Mouse (Mus musculus) effector memory CD4-positive, alpha-beta T cell, adult 5 months (primary cell): ENCODE measurements around the gene Cfap70. TPM values are rescaled to one million over a fixed set of nuclear protein-coding genes. Genes with fewer than 3 reads are reported as not detected.

ENCODE experiments used
- polyA plus RNA-seq: library from polyadenylated mRNA; unstranded; fragments of 100-300 nt; shearing (Covaris generic); gene quantifications from one replicate; pipeline ENCODE4 v1.2.1, GENCODE M21; 2017

Gene Cfap70
- not detected for polyA plus RNA-seq

DNA sequence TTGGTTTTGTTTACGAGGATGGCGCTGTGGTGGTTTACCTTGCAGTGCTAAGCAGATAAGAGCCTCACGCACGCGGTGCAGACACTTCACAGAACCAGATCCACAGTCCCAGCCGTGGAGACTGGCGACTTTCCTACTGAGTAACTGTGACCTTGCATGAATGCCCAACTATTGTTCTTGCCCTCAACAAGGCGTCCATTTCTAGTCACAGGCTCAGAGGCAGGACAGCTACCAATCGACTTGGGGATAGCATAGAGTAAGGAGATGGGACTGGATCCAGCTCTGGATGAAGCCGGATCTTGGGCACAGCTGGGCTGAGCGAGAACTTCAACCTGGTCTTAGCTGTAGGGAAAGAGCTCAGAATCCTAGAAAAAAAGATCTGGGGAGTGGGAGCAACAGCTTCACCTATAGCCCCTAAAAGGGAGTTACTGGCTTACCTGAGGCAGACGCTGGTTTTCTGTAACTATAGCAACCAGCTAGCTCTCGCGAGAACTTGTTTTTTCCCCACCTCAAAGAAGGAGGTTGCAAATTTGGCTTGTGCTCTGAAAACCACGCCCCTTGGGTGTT is at the start of gene Cfap70:
TSS of gene Cfap70 (minus strand) at position 462 of the 567 bp plus-strand sequence.

DNA sequence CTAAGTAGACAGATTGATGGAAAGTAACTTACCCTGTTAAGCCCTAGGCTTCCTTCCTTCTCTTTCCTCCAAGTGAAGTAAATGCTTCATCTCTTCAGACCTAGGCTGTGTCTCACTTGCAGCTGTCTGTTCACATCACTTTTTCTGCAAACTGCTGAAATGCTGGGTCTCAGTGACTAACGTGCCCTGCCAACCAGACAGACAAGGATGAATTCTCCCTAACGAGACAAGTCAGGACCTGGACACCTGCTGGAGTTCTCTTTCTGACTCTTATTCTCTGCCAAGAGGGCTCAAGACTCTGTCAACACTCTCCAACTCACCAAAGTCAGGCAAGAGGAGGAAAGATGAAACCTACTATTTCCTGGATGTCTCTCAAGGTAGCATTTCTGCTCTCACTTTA is 44.6 kb upstream of the Cfap70 start, which contains the start of gene Mss51:
TSS of gene Mss51 (minus strand) at position 299 of the 400 bp plus-strand sequence.

DNA sequence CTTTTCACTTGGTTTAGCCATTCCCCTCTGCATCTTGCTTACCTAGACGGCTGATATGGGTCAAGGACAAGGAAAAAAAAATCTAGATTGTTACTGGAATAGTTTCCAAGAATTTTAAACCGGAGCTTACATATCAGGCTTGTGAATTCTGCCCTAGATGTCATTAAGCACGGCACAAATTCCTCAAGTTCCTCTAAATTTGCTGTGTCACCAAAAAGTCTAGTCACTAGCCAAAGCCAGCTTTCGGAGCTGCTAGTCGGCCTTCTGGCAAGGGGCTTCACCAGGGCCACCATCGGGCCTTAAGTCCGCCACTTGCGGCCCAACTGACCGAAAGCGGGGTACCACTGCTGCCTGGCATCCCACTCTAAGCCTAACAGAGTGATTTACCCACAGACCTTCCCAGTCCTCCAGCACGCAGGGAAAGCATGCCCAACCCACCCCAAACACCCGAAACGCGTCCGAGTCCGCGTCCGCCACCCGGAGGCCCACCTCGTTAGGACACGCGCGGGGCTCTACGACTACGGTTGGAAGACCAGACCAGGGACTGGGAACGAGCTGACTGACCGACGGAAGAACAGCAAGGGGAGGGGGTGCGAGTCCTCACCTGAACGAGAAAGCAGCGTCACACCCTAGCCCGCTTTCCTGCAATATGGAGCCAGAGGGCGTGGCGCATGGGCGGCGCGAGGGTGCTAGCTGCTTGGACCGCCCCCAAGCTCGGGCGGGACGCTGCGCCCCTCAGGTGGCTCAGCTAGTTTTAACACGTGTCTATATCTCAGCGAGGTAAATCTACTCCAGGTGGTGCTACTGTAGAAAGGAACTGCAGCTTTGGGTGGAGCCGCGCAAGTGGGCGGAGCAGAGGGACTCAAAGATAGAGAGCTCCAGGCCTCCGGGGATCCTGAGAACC is 27.5 kb upstream of the Cfap70 start, which contains the start of gene Anxa7:
TSS of gene Anxa7 (minus strand) at position 843 of the 904 bp plus-strand sequence.

DNA sequence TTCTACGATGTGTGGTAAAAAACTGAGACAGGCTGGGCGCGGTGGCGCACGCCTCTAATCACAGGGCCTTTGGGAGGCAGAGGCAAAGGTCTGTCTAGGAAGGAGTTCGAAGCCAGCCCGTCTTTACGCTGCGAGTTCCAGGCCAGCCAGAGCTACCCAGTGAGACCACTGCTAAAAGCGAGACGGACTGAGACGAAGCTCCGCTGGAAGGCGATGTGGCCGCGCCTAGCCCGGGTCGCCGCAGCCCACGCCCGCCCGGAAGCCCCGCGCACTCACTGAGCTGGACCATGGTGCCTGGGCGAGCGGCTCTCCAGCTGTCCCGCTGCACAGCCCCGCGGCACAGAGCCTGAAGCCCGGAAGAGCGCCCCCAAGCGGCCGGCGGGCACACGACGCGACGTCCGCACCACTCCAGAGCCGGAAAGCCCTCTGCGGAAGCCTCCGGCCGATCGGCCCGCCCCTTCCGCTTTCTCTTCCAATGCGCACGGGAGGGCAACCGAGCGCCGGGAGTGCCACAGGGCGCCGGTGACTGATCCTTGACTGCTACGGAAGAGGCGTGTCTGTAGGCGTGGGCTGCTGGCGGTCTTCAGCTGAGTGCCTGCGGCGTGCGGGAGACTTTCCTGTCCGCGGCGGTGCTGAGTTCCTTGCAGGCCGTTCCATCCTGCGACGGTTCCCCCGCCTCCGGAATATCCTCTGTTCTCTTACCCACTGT is 58.7 kb downstream of the Cfap70 start, which contains the start of gene Mrps16:
TSS of gene Mrps16 (minus strand) at position 430 of the 709 bp plus-strand sequence.

DNA sequence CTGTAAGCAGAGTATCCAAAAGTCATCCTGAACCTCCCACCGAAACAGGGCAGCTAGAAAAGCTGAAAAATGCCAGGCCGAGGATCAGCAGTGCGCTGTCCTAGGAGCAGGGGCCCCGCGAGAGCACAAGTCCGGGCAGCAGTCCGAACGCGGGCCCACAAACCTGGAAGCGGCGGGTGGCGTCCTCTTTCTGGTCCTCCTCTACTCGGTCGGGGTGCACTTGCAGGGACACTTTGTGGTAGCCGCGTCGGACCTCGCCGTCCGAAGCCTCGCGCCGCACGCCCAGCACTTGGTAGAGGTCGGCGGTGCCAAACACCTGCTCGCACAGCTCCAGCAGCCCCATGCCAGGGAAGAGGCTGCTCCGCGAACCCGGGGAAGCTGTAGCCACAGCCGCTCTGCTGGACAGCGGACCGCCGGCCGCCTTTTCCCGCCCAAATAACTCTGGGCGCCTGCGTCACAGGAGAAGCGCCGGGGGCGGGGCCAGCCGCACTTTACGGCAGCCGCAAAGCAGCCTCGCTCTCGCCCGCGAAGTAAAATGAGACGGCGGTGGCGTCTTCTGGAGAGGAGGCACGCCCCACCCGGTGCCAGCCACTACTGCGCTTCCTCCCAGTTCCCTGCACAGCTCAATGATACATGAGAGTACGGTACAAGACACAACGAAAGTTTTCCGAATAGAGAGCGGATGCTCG is 63.4 kb downstream of the Cfap70 start, which contains the start of gene Dnajc9:
TSS of gene Dnajc9 (minus strand) at position 470 of the 689 bp plus-strand sequence.

DNA sequence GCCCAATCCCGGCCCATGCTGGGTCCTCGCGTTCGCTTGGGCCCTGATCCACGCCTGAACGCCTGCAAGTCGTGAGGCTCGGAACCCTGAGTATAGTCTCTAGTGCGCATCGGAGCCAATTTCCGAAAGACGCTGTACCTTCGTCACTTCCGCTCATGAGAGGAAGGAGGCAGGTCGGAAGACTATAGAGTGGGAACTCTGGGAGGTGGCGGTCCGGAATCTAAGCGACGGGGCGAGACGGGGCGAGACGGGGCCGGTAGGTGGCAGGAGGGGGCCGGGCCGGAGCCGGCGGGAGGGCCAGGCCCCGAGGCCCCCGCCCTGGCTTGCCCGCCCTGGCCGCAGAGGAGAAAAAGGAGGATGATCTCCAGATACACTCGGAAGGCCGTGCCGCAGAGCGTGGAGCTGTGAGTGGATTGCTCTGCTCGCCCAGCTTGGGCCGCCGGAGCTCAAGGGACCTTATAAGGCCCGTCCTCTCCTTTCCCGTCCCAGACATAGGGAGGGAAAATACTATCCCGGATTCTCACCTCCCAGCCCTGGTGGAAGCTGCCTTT is 104.0 kb downstream of the Cfap70 start, which contains the start of the genes Ecd and Fam149b:
TSS of gene Ecd (minus strand) at position 131 of the 551 bp plus-strand sequence.
TSS of gene Fam149b (plus strand) at position 172 of the 551 bp plus-strand sequence.

Other genes with a start within 250 kb of the Cfap70 start
- gene Kcnk16, start 183.0 kb downstream of the Cfap70 start, polyA plus RNA-seq, result not detected
- gene Nudt13, start 157.5 kb downstream of the Cfap70 start, polyA plus RNA-seq, result 12.5 TPM
- gene Ecd, start 104.1 kb downstream of the Cfap70 start, polyA plus RNA-seq, result 31.6 TPM
- 41.4 TPM for gene Fam149b, start 104.1 kb downstream of the Cfap70 start, polyA plus RNA-seq
- 91.7 TPM for gene Dnajc9, start 63.3 kb downstream of the Cfap70 start, polyA plus RNA-seq
- 34.9 TPM for gene Mrps16, start 58.6 kb downstream of the Cfap70 start, polyA plus RNA-seq
- gene Anxa7, start 27.9 kb upstream of the Cfap70 start, polyA plus RNA-seq, result 49.4 TPM
- gene Mss51, start 44.7 kb upstream of the Cfap70 start, polyA plus RNA-seq, result 1.0 TPM
- gene Ppp3cb, start 94.3 kb upstream of the Cfap70 start, polyA plus RNA-seq, result 28.4 TPM
- 3.7 TPM for gene Usp54, start 188.8 kb upstream of the Cfap70 start, polyA plus RNA-seq
- not detected for gene Myoz1, start 204.3 kb upstream of the Cfap70 start, polyA plus RNA-seq
- not detected for gene Synpo2l, start 216.1 kb upstream of the Cfap70 start, polyA plus RNA-seq
- 227 TPM for gene Sec24c, start 222.1 kb upstream of the Cfap70 start, polyA plus RNA-seq
- gene Fut11, start 242.7 kb upstream of the Cfap70 start, polyA plus RNA-seq, result 7.8 TPM